Mouse (Mus musculus): Measurements from ENCODE around the gene Aen.

Aen gene

DNA sequence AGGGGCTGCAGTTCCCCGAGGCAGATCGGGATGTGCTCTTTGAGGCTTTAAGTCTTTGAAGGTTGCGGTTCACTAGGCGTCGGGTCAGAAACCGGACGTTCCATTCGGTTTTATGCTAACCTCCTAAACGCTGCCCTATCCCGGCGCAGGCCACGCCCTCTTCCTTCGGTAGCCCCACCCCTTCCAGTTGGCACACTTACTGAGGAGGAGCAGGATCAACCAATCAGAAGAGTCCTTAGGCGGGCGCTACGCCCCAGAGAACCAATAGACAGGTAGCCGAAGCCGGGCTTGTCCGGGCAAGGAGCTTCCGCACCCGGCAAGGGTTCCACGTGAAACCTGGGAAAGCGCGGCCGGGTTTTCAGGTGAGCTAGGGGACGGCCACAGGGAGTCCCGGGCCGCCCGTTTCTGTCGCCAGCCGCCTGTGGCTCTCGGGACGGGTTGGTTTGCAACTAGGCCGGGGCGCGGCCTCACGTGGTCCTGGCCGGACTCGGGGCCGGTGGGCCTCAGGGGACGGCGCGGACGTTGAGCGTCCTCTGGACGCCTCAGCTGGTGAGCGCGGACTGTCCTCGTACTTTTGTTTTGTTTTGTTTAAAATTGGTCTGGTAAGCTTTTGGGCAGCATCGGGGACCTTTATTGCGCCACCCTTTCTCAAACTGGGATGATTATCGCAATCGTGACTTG is at the start of gene Aen:
Gene Aen (plus strand): TSS at position 202 of the 681 bp plus-strand sequence.
- peak; percentile 99 for DNase-seq

DNA sequence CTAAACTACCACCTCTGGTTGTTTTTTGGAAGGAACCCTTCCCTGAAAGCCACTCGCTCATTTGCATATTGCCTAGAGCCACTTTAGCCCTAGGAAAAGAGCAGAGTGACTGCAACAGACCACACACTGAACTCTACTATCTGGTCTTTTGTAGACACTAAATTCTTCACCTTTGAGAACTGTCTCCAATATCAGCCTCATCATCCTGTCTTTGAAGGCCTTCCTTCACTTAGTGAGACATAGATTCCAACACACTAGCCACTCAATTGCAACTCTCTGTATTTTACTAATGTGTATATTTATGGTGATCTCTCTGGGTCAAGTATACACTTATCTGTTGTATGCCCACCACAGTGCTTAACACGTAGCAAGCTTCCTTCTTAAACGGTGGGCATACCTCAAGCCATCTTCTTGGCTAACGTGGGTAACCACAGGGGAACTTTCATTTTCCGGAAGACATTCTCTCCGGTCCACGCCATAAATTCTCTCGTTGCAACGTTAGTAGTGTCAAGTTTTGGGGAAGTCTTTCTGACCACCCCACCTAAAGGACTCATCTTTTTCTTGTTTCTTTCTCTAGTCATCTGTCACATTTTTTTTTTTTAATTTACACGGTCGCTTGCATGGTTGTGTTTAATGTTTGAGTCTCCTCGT is 49.5 kb upstream of the Aen start:
- DNase-seq = no peak

DNA sequence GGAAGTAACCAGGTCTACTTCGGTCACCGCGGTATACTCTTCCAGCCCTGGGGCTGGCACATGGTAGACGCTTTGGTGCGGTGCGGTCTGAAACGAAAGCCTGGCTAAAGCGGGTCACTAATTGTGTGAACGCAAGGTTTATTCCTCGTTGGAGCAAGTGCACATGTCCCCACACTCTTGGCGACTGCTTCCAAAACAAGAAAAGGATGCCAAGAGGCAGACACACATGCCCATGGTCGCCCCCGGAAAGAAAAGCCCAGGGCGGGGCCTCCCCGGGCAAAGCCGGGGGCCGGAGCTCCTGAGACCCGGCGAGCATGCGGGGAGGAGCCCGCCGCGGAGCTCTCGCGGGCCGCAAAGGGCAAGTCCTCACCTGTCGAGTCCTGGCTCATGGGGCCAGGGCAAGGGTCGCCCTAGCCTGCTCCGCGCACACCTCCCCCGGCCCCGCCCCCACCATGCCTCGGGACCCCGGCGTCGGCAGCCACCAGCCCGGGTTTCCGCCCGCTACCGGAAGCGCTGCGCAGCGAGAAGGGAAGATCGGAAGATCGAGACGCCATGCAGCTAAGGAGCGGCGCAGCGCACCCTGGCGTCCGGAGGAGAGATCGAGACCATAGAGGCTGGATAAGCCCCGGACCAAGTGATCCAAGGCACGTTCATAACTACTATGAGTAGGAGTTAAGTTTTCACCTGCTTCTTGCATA is 48.8 kb upstream of the Aen start, which contains the start of gene Det1:
Gene Det1 (minus strand): TSS at position 527 of the 698 bp plus-strand sequence.
- peak; percentile 92 for DNase-seq

DNA sequence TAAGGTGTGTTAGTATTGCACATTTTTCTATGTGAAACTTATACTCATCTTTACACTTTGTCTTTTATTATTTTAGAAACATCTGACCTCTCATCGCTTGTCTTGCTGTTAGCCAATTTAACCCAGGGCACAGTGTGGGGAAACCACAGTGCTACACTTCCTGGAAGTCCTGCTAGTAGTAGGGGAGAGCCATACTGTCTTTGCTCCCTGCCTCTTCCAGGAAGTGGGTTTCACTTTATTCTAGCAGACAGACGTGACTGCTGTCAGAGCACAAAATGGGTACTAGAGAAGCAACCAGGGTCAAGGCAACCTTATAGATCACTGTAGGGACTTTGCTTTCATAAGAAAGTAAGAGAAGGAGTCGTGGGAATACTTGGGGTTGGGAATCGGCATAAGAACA is 41.6 kb upstream of the Aen start:
- peak; percentile 29 to 45 for DNase-seq

DNA sequence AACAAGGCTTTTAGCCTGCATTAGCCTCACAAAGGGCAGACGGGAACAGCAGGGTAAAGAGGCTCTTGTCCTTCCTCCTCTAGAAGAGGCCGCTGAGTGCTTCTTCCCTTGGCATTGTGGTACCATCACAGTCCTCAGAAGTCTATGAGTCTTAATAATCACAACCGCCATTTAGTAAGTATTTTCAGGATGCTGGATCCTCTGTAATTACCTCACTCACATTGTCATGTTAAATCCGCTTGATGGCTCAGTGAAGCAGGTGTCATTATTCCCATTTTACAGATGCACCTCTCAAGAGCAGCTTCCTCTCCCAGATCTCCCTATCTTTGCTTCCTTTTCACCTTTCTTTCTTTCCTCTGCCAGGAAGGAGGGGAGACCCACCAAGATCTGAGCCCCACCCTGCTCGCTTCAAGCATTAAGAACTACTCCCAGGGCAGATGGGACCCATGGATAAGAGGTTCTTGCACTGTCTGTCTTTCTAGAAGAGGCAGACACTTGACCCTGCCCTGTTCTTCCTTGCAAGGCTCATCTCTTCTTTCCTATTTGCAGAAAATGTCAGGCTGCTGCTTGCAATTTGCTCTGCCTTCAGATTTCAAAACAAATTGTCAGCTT is 40.5 kb upstream of the Aen start:
- no peak for DNase-seq

DNA sequence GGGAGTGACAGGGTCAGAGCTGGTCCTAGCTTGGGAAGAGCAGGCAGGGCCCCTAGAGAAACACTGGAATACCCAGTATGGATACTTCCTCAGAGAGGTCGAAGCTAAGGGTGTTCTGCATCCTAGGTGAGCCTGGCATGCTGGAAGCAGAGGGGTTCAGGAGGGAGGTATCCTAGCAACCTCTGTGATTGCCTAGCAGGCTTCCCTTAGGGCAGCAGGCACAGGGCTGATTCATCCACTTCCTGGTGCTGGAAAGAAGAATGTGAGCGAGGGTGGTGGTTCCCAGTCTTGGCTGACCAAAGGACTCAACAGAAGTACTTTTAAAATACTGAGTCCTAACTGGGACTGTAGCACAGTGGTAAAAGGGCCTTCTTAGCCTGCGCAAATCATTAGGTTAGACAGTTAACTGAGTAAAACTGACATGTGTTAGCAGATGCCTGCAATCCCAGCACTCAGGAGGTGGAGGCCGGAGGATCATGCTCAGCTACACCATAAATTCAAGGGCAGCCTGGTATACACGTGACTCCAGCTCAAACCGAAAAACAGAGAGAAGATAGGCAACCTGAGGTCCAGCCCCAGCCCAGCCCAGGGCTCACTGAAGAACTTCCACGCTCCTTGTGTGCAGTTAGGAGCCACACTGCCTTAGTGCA is 31.7 kb upstream of the Aen start:
- DNase-seq = no peak

DNA sequence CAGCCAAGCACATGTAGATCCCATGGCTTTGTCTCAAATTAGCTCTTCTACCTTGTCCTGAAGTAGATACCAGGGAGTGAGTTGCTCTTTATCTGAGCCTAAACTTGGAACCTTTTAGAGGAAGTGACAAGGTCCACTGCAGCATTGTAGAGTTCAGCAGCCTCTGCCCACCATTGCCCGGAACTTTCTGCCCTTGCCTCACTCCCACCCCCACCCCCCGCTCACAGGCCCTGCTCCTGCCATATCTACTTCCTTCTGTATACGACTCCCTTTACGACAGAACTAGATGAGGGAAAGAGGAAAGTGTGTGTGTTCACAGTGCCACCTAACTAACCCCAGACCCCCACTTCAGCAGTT is 31.2 kb upstream of the Aen start:
- DNase-seq = no peak

DNA sequence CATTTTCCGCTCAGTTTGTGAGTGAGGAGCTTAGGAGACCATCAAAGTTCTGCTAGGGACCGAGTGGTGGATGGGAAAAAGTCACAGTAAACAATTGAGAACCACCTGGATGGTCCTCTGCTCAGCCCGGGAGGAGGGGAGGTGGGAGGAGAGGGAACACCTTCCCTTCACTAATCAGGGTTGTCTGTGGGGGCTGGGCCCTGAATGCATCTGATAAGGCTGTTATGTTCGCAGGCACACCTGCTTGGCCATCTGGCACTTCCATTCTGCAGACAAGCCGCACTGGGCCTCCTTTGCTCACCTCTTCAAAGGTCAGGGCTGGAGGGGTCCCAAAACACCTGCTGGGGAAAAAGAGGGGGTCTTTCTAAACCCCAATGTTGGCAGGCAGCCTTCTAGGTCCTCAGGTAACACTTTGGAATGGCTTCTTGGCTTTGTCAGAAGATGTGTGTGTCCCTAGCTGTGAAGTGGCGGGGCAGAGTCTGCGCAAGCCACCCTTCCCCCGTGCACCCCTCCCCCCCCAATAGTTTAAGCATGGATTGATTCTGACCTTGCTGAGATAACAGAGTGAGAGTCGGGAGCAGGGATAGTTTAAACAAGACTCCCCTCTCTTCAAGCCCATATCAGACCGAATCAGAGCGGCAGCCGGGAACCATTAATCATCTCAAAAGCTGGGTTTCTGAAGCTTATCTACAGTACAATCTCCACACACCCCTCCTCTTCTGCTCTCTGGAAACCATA is 30.3 kb upstream of the Aen start:
- peak; percentile 72 to 85 for DNase-seq

DNA sequence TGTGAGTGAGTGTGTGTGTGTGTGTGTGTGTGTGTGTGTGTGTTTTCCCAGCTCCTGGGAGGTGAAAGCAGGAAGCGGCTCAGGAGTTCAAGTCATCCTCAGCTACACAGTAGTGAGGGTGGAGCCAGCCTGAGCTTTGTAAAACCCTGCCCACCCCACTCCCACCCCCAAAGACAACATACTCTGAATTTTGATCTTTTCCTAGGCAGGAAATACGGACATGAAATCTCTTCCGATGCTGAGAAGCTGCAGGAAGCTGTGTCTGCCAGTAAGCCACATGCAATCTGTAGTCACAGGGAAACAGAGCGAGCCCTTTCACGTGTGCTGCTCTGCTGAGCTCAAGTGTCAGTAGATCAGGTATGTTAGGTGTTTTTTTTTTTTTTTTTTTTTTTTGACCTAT is 26.9 kb upstream of the Aen start:
- peak in 1 of 2 experiments; percentile 37 for DNase-seq

DNA sequence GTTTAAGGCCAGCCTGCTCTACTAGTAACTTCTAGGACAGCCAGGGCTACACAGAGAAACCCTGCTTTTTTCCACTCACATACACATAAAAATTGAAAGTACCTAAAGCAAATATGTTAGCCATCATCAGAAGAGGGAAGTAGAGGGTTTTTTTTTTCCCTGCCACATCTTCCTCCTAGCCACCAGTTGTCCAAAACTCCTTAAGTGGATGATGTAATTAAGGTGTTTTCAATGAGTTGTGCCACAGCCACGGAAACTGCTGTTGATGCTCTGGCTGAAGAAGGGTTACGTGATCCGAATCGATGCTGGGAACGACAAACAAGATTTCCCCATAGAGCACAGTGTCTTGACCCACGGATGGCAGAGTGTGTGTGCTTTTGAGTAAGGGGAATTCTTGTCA is 23.3 kb upstream of the Aen start:
- no peak for DNase-seq

DNA sequence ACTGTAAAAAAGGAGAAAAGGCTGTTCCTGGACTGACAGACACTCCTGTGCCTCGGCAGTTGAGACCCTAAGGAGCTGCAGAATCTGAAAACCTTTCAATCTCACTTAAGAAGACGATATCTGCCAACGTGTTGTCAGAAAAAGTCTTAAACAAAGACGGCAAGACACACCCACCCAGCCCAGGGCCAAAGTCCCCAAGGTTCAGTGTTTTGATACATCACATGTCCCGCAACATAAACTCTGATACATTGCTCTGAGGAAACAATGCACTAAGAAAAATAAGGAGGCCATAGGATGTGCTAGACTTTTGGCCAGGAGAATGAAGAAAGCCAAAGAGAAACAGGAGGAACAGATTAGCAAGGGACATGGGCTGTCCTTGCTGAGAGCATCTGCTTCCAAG is 22.8 kb upstream of the Aen start:
- DNase-seq = no peak

DNA sequence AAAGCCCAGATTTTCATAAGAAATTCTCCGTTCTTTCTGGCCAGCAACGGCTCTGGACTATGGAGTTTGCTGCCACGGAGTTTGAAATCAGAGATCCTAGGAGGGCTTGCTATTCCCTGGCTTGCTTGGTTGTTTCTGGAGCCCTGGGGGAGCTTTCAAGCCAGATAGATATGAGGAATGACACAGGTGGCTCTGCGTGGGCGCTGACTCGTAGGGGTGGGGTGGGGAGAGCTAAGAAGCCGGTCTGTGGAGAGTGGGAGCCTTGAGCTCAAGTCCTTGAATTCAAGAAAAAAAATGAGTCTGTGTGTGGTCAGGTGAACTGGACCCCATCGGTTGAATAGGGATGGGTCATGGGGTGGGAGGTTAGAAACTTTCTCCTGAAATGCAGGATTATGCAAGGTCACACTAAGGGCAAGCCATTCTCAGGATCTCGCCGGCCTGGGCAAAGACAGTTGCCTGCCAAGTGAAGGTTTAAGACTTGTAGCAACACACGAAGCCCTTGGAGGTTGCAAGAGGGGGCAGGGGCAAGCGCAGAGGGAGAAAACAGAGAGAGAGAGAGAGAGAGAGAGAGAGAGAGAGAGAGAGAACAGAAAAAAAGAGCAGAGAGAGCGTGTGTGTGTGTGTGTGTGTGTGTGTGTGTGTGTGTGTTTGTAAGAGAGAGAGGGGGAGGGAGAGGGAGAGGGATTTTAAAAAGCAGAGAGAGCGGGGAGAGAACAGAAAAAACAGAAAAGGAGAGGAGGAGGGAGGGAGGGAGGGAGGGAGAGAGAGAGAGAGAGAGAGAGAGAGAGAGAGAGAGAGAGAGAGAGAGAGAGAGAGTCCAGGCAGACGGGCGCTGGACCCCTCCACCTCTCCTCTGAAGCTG is 13.8 kb upstream of the Aen start:
- DNase-seq = no peak

DNA sequence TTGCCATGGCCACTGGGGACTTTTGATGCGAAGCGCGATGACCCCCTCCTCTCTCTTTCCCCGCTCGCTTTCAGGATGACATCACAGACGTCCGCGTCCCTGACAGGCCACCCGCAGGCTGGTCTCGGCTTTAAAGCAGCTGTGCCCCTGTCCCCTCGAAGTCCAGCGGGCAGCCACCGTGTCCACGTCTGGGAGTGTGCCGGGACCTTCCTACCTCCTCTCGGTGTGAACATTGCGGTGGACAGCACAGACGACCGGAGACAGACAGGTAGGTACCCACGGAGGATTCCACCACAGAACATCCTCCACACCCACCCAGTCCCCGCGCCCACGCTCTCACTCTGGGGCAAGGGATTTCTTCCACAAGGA is 13.2 kb upstream of the Aen start:
- no peak for DNase-seq

DNA sequence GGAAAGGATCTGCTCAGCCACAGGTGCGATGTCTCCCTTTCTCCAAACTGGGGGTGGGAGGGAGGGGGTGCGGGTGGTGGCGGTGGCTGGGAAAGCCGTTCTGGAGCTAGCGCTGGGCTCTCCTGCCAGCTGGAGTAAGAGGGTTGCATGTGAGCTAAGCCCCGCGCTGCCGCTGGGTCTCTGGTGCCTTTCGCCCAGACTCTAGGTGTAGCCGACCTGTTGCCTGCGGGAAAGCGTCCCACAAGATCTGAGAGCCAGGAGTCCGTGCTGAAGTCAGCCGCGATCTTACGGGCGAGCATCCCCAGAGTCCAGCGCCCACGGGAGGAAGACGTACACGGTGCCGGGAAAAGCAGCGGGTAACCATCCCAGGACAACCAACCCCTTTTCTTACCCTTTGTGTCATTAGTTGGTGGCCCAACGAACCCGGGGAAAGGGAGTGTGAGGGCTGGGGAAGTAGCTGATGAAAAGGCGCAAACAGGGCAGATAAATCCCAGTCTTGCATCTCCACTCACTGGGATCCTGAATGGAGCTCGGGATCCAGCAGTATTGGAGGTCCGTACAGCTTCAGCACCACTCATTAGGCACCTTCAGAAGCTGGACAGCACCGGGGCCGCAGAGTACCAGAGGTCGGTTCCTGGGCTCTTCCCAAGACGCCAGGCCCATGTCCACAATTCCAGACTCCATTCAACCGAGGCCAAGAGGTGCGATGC is 12.5 kb upstream of the Aen start:
- no peak for DNase-seq

DNA sequence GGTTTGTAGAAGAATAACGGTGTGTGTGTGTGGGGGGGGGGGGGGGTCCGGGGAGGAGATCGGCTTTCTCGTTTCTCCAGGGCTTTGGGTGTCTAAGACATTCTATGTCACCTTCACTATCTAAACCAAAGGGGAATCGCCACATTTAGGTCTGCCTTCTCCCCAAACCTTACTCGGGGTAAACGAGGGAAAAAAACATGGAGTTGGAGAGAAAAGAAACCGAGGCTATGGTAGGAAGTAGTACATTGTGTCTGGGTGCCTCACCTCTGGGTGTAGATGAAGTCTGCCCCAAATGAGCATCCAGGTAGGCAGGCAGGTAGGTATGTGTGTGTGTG is 12.0 kb upstream of the Aen start:
- no peak for DNase-seq

DNA sequence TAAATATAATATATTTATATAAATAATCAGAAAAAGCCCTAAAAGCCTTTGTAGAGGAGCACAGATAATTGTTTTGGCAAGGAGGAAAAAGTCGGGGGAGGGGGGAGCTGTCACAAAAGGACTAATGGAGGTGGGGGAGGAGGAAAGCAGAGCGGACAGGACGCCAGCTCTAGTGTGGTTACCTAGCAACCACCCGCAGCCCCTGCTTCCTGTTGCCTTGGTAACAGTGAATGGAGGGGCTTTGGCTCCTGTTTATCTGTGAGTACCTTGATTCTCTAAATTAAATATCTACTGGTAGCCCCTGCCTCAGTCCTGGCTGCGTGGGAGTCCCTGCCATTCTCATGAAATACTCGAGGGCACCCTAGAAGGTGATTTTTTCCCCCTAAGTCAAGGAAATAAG is 11.5 kb upstream of the Aen start:
- DNase-seq = no peak

DNA sequence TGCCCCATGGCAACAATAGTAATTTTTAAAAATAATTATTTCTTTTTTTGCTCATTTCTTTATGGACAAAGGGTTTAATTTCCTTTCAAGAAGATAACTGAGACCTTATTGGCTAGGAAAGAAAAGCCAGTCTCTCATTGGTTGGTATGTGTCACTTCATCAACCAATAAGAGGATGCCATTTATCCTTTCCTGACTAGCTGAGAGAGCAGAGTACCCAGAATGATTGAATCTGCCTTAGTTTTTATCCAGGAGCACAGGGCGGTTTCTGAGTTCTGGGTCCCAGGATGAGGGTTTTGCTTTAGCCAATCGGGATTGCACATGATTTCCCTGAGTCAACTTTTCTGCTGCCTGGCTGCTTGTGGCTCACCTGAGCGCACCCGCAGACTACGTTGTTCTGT is 10.2 kb upstream of the Aen start:
- no peak for DNase-seq

DNA sequence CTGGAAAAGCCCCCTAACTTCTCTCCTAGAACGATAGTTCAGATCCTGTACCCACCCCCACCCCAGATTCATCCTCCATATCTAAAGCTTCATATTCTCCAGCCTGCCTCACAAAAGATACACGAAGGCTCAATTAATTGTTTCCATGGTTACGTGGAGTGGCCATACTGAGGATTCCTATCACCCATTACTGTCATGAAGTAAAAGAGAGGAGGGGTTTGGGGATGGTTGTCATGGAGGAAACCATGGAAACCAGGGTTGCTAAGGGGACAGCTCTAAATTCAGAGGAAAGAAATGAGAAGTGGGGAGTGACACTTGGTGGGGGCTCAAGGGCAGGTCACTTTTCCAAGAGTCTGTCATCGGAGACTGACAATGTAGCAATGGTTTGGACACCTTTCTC is 9.2 kb upstream of the Aen start:
- no peak for DNase-seq

DNA sequence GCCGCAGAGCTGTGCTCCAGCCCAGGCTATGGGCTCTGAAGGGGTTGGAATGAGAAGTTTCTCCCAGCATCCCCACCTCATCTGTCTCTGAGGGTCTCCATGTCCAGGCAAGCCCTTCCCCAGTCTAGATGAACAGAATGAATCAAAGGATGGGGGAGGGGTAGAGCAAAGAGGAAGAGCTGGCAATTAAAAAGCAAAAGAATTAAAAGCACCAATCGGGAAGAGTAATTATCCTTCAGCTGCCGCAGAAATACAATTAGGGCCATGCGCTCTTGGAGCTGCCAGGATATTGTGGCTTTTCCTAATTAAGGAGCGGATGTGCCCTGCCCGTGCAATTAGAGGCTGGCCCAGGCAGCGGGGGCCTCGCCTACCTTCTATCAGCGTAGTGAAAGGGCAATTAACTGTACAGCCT is 8.2 kb upstream of the Aen start:
- no peak for DNase-seq

DNA sequence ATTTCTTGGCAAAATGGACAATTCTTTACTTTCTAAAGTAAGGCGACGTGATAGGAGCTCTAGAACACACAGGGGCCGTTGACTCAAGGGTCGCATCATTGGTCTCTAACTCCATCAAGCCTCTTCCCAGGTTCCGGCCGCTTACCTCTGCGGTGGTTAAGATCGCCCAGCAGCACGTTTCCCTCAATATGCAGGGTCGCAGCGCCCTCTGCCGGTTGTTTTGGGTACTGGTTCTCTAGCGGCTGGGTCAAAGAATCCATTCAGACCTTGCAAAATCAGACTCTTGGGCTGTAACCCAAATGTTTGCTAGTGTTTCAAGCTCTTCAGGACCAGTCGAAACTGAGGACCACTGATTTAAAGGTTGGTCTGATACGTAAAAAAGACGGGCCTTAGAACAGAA is 5.0 kb upstream of the Aen start:
- DNase-seq = peak; percentile 79 to 89

DNA sequence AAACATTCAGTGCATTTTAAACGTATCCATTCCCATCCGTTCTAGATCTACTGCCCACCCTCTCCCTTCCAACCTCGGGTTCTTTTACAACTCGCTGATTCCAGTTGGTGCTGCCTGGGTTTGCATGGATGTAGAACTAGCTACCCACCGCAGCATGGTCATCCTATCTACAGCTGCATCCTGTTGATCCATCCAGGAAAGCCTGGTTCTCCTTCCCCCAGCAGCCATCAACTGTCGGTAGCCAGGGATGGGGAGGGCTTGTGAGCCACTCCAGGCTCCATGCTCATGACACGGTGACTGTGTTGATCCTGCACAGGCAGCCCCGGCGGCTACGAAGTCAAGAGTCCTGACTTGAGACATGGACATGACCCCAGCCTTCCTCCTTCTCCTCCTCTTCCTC is 1.7 kb upstream of the Aen start:
- no peak for DNase-seq
